In genomic region chr17:8548733-8549132, GRCm38 (mm10) we compare ENCODE assay signal across 31 mouse cellular contexts. TPM values are rescaled to one million over a fixed set of nuclear protein-coding genes. Genes with fewer than 3 reads are reported as not detected.
DNase-seq lines count a peak whose midpoint lies in the region; TF ChIP-seq lines count a peak whose summit lies in the region.
"Had no signal": no experiment of that assay in that cellular context is flagged by ENCODE, and none has a peak within 500 bp of the region (broad histone marks: within the 10 kb centered on the region; RNA-seq: fewer than 3 reads in every experiment).

No protein-coding gene starts in this region.

- no peak for TF ChIP-seq POLR2A in cerebellum, adult 2 months (IDR thresholded peaks at IDR 0.05; ENCODE audit: borderline replicate concordance, insufficient read depth, low read length)

- no peak for TF ChIP-seq CTCF in cerebellum, adult 2 months (IDR thresholded peaks at IDR 0.05; ENCODE audit: borderline replicate concordance, insufficient read depth, low read depth, low read length)
- TF ChIP-seq CTCF in layer of hippocampus, adult 2 months (conservative IDR thresholded peaks at IDR 0.05): peak; percentile 60

- DNase-seq in cerebellum, adult 2 months: no peak
- no peak for DNase-seq in cerebellum, adult 11-12 months
- no peak for DNase-seq in layer of hippocampus, adult 2 months (ENCODE audit: low spot score in 2 of 2)
- DNase-seq in layer of hippocampus, postnatal 14 days (ENCODE audit: low spot score in 2 of 2): no peak
- DNase-seq in thymus, postnatal 14 days: peak; percentile 51
- no peak for DNase-seq in thymus, postnatal 0 days (ENCODE audit: low spot score)
- DNase-seq in right cerebral cortex, postnatal 4 days: no peak
- DNase-seq in right cerebral cortex, postnatal 14 days: no peak
- DNase-seq: adrenal gland, adult 2 months; adrenal gland, postnatal 14 days; cerebellum, adult 11 months; cerebellum, adult 9-10 months; cerebellum, postnatal 14 days; gastrocnemius, postnatal 14 days; heart, adult 18-20 months; heart, postnatal 14 days had no signal

- H3K27me3 ChIP-seq in cerebellum, adult 2 months (ENCODE audit: control insufficient read depth, insufficient read depth, low read length): no peaks in the 10 kb centered on the region
- H3K27me3 ChIP-seq: forebrain, embryonic 13.5 days; hindbrain, embryonic 12.5 days; hindbrain, embryonic 15.5 days had no signal

- 89% methylated on average over 4 of the region's 4 CpGs for WGBS in cerebellum, adult 2 months

- no peak overlapping the region for H3K4me3 ChIP-seq in cerebellum, adult 2 months (replicated peaks; ENCODE audit: insufficient read depth, low read depth, low read length)
- H3K4me3 ChIP-seq in layer of hippocampus, adult 2 months: no peak overlapping the region
- H3K4me3 ChIP-seq: forebrain, embryonic 10.5 days; forebrain, embryonic 13.5 days; heart, embryonic 10.5 days; heart, embryonic 13.5 days; hindbrain, embryonic 12.5 days; hindbrain, embryonic 15.5 days had no signal

- 0 out of 2 replicates have a peak overlapping the region, but pooled peaks have one; percentile 32 for H3K27ac ChIP-seq in cerebellum, adult 2 months (ENCODE audit: insufficient read depth, low read length)
- H3K27ac ChIP-seq in layer of hippocampus, adult 2 months: no peak overlapping the region
- H3K27ac ChIP-seq: forebrain, embryonic 10.5 days; forebrain, embryonic 13.5 days; heart, embryonic 10.5 days; heart, embryonic 13.5 days; hindbrain, embryonic 12.5 days; hindbrain, embryonic 15.5 days had no signal

- H3K4me1 ChIP-seq in cerebellum, adult 2 months (ENCODE audit: control insufficient read depth, insufficient read depth, low read length): peaks cover 54% of the 10 kb centered on the region
- H3K4me1 ChIP-seq: forebrain, embryonic 10.5 days; forebrain, embryonic 13.5 days; hindbrain, embryonic 12.5 days; hindbrain, embryonic 15.5 days had no signal

RNA-seq across cellular contexts. Expression of gene Gm17087, which starts 18.0 kb away (rescaled TPM):
- polyA plus RNA-seq in cerebellum, adult 2 months (2012; rRNA removed): not detected in 2 replicates
- total RNA-seq in layer of hippocampus, adult 2 months (2021): not detected
- not detected for total RNA-seq in layer of hippocampus, postnatal 14 days (2021)
- not detected in 2 replicates for polyA plus RNA-seq in thymus, postnatal 0 days (2015; fragmentation: Nextera tagmentation; extraction: Ambion mirVana)
- total RNA-seq: adrenal gland, adult 2 months; adrenal gland, postnatal 14 days; adrenal gland, postnatal 4 days; G1E; gastrocnemius, adult 18-20 months; gastrocnemius, postnatal 14 days; heart, adult 18-20 months; heart, postnatal 14 days; hematopoietic stem cell, adult 5-6 weeks had no signal
- polyA plus RNA-seq: adrenal gland, adult 2 months; embryonic facial prominence, embryonic 11.5 days; embryonic facial prominence, embryonic 14.5 days; forebrain, embryonic 10.5 days; forebrain, embryonic 13.5 days; forebrain, embryonic 16.5 days; G1E; gonadal fat pad, adult 2 months; heart, embryonic 10.5 days; heart, embryonic 13.5 days; heart, embryonic 16.5 days; hindbrain, embryonic 12.5 days; hindbrain, embryonic 15.5 days had no signal

RNA-seq across cellular contexts. Expression of gene Pde10a, which starts 23.6 kb away (rescaled TPM):
- polyA plus RNA-seq in cerebellum, adult 2 months (2012; rRNA removed): 31.9 and 40.9 TPM in 2 replicates
- total RNA-seq in layer of hippocampus, adult 2 months (2021): 10 to 100 TPM; 67.6 to 71.6 TPM
- 10 to 100 TPM; 66.5 to 67.2 TPM for total RNA-seq in layer of hippocampus, postnatal 14 days (2021)
- polyA plus RNA-seq in thymus, postnatal 0 days (2015; fragmentation: Nextera tagmentation; extraction: Ambion mirVana): 3.1 and 3.3 TPM in 2 replicates
- polyA plus RNA-seq: G1E had no signal
